Mouse (Mus musculus) midbrain, postnatal 0 days (tissue): ENCODE measurements around the gene Vps8. TPM values are rescaled to one million over a fixed set of nuclear protein-coding genes. Genes with fewer than 3 reads are reported as not detected.

Experiments used
- ATAC-seq: fragments of 200-750 bp; cut with Nextera tagmentation; 2 replicates; pipeline ENCODE4 v1.8.0; 2017; ENCODE audit warnings: moderate number of reproducible peaks, mild to moderate bottlenecking, moderate TSS enrichment, moderate library complexity; ENCODE audit not compliant: low FRiP score
- DNase-seq: peaks from one replicate; pipeline ENCODE4 v3.0.0-alpha.2; 2015; ENCODE audit warnings: low spot score
- H3K27ac ChIP-seq: fragments of 300-500 bp; sonication (generic); 2 replicates; pipeline ENCODE4 v1.5.1; 2014; ENCODE audit warnings: low read depth, mild to moderate bottlenecking, low read length, mixed read lengths
- H3K27me3 ChIP-seq: fragments of 300-500 bp; sonication (generic); 2 replicates; pipeline ENCODE4 v1.6.1; 2014; ENCODE audit warnings: low read length, control low read depth, mixed read lengths; ENCODE audit not compliant: insufficient read depth
- H3K36me3 ChIP-seq: fragments of 300-500 bp; sonication (generic); 2 replicates; pipeline ENCODE4 v1.6.1; 2014; ENCODE audit warnings: low read length, control low read depth, mixed read lengths; ENCODE audit not compliant: insufficient read depth
- H3K4me1 ChIP-seq: fragments of 300-500 bp; sonication (generic); 2 replicates; pipeline ENCODE4 v1.6.1; 2014; ENCODE audit warnings: mild to moderate bottlenecking, control low read depth, antibody characterized with exemption, low read length, mixed read lengths; ENCODE audit not compliant: insufficient read depth
- H3K4me2 ChIP-seq: fragments of 300-500 bp; sonication (generic); 2 replicates; pipeline ENCODE4 v1.6.1; 2014; ENCODE audit warnings: low read depth, mild to moderate bottlenecking, low read length, mixed read lengths; ENCODE audit not compliant: poor library complexity, severe bottlenecking
- H3K4me3 ChIP-seq: fragments of 300-500 bp; sonication (generic); 2 replicates; pipeline ENCODE4 v1.5.1; 2014; ENCODE audit warnings: low read depth, mild to moderate bottlenecking, low read length, moderate library complexity
- H3K9ac ChIP-seq: fragments of 300-500 bp; sonication (generic); replicated peaks from 2 replicates; pipeline ENCODE4 v1.6.1; 2014; ENCODE audit warnings: mild to moderate bottlenecking, low read length, moderate library complexity, mixed read lengths; ENCODE audit not compliant: poor library complexity, severe bottlenecking
- H3K9me3 ChIP-seq: fragments of 300-500 bp; sonication (generic); 2 replicates; pipeline ENCODE4 v1.6.1; 2016; ENCODE audit warnings: low read length, control low read depth
- CTCF ChIP-seq: IDR thresholded peaks from 2 replicates; pipeline ENCODE4 v1.5.1; 2016; ENCODE audit warnings: antibody characterized with exemption, mild to moderate bottlenecking
- WGBS: fragments of 180-500 bp; shearing (Covaris S2); extraction: QIAGEN DNeasy Blood & Tissue Kit; methylation state at CpG from one replicate; pipeline ENCODE4 v1.1.7; 2014; 5-methylcytosine and 5-hydroxymethylcytosine counted together
- polyA plus RNA-seq: library from polyadenylated mRNA; unstranded; fragments of >200 nt; fragmentation: Nextera tagmentation; extraction: Ambion mirVana; gene quantifications from 2 replicates; pipeline ENCODE4 v1.2.1, GENCODE M21; 2015
- total RNA-seq: library from RNA; depleted of rRNA; stranded (reverse); fragments of >200 nt; gene quantifications from 2 replicates; pipeline ENCODE4 v1.2.3, GENCODE M21; 2014

Vps8 gene
- total and polyA plus RNA-seq, 2 experiments from 2014 or later: 26.0 to 35.2 TPM

- Histone ChIP-seq H3K4me1 (no peaks in the 10 kb centered on the region), H3K27ac (no peak overlapping the region), H3K4me2 (no peak overlapping the region), H3K27me3 (no peaks in the 10 kb centered on the region), H3K36me3 (peaks cover 16% of the 10 kb centered on the region), H3K9ac (no peak overlapping the region), H3K4me3 (no peak overlapping the region), H3K9me3 (no peaks in the 10 kb centered on the region)
- TF ChIP-seq CTCF: no peak
- 82% methylated on average over 3 of the region's 3 CpGs for WGBS
- ATAC-seq (no peak), DNase-seq (no peak)
Observed at GRCm38 (mm10) chr16:21645915-21646314, 223.0 kb downstream of the Vps8 start.

DNA sequence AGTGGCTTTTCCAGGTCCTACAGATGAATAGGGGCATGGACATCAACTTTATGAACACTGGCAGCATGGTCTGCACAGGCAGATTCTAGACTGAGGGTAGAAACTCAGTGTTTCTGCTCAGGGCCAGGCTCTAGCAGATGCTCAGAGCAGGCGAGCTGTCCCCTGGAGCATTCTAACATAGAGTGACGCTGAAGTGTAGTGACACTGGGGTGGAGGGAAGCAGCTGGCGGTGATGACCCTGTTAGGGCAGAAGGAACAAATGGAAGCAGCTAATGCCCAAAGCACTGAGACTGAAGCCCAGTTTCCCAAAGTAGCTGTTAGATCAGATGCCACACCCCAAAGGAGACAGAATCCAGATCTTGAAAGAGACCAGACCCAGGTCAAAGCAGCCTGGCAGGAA is 223.6 kb downstream of the Vps8 start:
- Histone ChIP-seq H3K9ac (no peak overlapping the region), H3K36me3 (peaks cover 17% of the 10 kb centered on the region), H3K4me1 (no peaks in the 10 kb centered on the region), H3K9me3 (no peaks in the 10 kb centered on the region), H3K27ac (no peak overlapping the region), H3K4me2 (no peak overlapping the region), H3K4me3 (no peak overlapping the region), H3K27me3 (no peaks in the 10 kb centered on the region)
- ATAC-seq (no peak), DNase-seq (no peak)
- 70% methylated on average over 3 of the region's 3 CpGs for WGBS
- no peak for TF ChIP-seq CTCF

GRCm38 (mm10) chr16:21648800-21649199 is 225.9 kb downstream of the Vps8 start:
- H3K4me1 ChIP-seq: no peaks in the 10 kb centered on the region
- ATAC-seq: no peak
- H3K4me3 ChIP-seq: no peak overlapping the region
- WGBS: 75% methylated on average over 4 of the region's 4 CpGs
- H3K9me3 ChIP-seq: no peaks in the 10 kb centered on the region
- H3K9ac ChIP-seq: no peak overlapping the region
- H3K27ac ChIP-seq: no peak overlapping the region
- DNase-seq: no peak
- H3K27me3 ChIP-seq: no peaks in the 10 kb centered on the region
- TF ChIP-seq CTCF: no peak
- peaks cover 23% of the 10 kb centered on the region for H3K36me3 ChIP-seq
- no peak overlapping the region for H3K4me2 ChIP-seq

DNA sequence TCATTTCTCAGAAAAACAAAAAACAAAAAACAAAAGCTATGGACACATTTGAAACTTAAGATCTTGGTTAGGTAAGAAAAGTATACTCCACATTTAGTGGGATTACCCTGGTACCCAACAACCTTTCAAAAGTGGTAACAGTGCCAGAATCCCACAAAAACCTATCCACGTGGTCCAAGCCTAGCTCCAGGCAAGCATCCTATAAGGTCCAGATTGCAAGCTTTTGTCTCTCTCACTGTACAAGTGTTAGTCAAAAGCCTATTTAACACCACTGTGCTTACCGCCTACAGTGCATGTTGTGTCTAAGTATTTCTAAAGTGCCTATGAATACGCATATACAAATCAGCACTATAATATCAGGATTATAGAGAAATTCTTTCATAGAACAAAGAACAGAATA is 227.4 kb downstream of the Vps8 start:
- DNase-seq (no peak), ATAC-seq (no peak)
- no peak for TF ChIP-seq CTCF
- Histone ChIP-seq H3K27ac (no peak overlapping the region), H3K9ac (no peak overlapping the region), H3K27me3 (no peaks in the 10 kb centered on the region), H3K36me3 (peaks cover 23% of the 10 kb centered on the region), H3K4me2 (no peak overlapping the region), H3K9me3 (no peaks in the 10 kb centered on the region), H3K4me3 (no peak overlapping the region), H3K4me1 (no peaks in the 10 kb centered on the region)
- WGBS: 51% methylated on average over 3 of the region's 3 CpGs

- WGBS: 84% methylated on average over 4 of the region's 4 CpGs
- Histone ChIP-seq H3K4me2 (no peak overlapping the region), H3K4me1 (no peaks in the 10 kb centered on the region), H3K27ac (no peak overlapping the region), H3K4me3 (no peak overlapping the region), H3K9me3 (no peaks in the 10 kb centered on the region), H3K36me3 (peaks cover 23% of the 10 kb centered on the region), H3K27me3 (no peaks in the 10 kb centered on the region), H3K9ac (no peak overlapping the region)
- DNase-seq: no peak
- TF ChIP-seq CTCF: no peak
- no peak for ATAC-seq
Observed at GRCm38 (mm10) chr16:21651161-21651560, 228.2 kb downstream of the Vps8 start.

DNA sequence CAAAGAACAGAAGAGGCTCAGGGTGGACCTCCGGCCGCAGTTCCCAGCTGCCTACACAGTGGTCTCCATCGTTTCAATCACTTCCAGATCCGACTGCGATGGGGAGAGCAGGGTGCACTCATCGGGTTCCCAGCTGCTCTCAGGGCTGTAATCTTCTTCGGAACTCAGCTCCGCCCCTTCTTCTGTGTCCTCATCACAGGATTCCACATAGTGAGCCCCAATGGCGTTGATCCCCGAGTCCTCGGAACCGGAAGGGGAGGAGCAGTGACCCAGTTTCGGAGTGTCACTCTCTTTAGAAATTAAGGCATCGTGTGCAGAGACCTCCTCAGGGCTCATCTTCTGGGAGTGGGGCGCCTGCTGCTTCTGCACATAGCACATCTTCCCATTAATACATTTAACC is 230.2 kb downstream of the Vps8 start:
- TF ChIP-seq CTCF: no peak
- no peak overlapping the region for H3K9ac ChIP-seq
- no peak overlapping the region for H3K4me3 ChIP-seq
- ATAC-seq: no peak
- no peak overlapping the region for H3K27ac ChIP-seq
- WGBS: 78% methylated on average over 15 of the region's 15 CpGs
- H3K27me3 ChIP-seq: no peaks in the 10 kb centered on the region
- no peak overlapping the region for H3K4me2 ChIP-seq
- H3K4me1 ChIP-seq: no peaks in the 10 kb centered on the region
- no peak for DNase-seq
- peaks cover 18% of the 10 kb centered on the region for H3K36me3 ChIP-seq
- no peaks in the 10 kb centered on the region for H3K9me3 ChIP-seq
